Mouse (Mus musculus) urinary bladder, adult 2 months (tissue): ENCODE data around the gene Mmrn2. TPM values are rescaled to one million over a fixed set of nuclear protein-coding genes. Genes with fewer than 3 reads are reported as not detected.

ENCODE experiments used
- polyA plus RNA-seq: library from polyadenylated mRNA; depleted of rRNA; stranded (reverse); fragments of >200 nt; gene quantifications from 2 replicates; pipeline ENCODE4 v1.2.3, GENCODE M21; 2012; rRNA removed

Gene Mmrn2
- polyA plus RNA-seq, 1 experiment: 8.0 TPM

Other genes with a start within 250 kb of the Mmrn2 start
- gene Npy4r, start 223.0 kb upstream of the Mmrn2 start, polyA plus RNA-seq: 25.1 and 34.7 TPM in 2 replicates
- gene Gprin2, start 173.8 kb upstream of the Mmrn2 start, polyA plus RNA-seq: 0.30 and 0.72 TPM in 2 replicates
- gene Syt15, start 155.9 kb upstream of the Mmrn2 start, polyA plus RNA-seq: 10.6 and 13.7 TPM in 2 replicates
- gene Shld2, start 65.0 kb upstream of the Mmrn2 start, polyA plus RNA-seq: 3.9 and 5.0 TPM in 2 replicates
- gene Glud1, start 64.7 kb upstream of the Mmrn2 start, polyA plus RNA-seq: 115 and 123 TPM in 2 replicates
- 714 and 1,004 TPM in 2 replicates for gene Fam25c, start 20.0 kb upstream of the Mmrn2 start, polyA plus RNA-seq
- 35.6 and 50.1 TPM in 2 replicates for gene Sncg, start 676 bp upstream of the Mmrn2 start, polyA plus RNA-seq
- gene Bmpr1a, start 127.9 kb downstream of the Mmrn2 start, polyA plus RNA-seq: 47.7 and 56.2 TPM in 2 replicates
- gene 9230112D13Rik, start 147.3 kb downstream of the Mmrn2 start, polyA plus RNA-seq: 0.08 TPM in 1 of 2 replicates, not detected in the other
- gene Ldb3, start 213.2 kb downstream of the Mmrn2 start, polyA plus RNA-seq: 43.3 and 50.5 TPM in 2 replicates
- not detected in 2 replicates for gene Opn4, start 224.7 kb downstream of the Mmrn2 start, polyA plus RNA-seq